Mouse (Mus musculus) heart, adult 2 months (tissue): ENCODE results near the gene Lrrc32. TPM values are rescaled to one million over a fixed set of nuclear protein-coding genes. Genes with fewer than 3 reads are reported as not detected.
A peak's percentile ranks its signal among the peaks of the same experiment; 100 is the strongest.

Experiments used
- DNase-seq, 2 experiments: peaks; one replicate each; pipeline ENCODE4 v3.0.0; 2021
- H3K27ac ChIP-seq: fragments of 200-600 bp; 2 replicates; pipeline ENCODE4 v1.8.1; 2022
- H3K27me3 ChIP-seq: fragments of 200-500 bp; 2 replicates; pipeline ENCODE4 v1.6.1; 2012; ENCODE audit warnings: mild to moderate bottlenecking, low read length, inconsistent platforms, mixed read lengths; ENCODE audit not compliant: control insufficient read depth, insufficient read depth
- H3K36me3 ChIP-seq: fragments of 200-500 bp; 2 replicates; pipeline ENCODE4 v1.6.1; 2012; ENCODE audit warnings: low read length, inconsistent platforms; ENCODE audit not compliant: control insufficient read depth, insufficient read depth
- H3K4me1 ChIP-seq: fragments of 200-500 bp; 2 replicates; pipeline ENCODE4 v1.6.1; 2011; ENCODE audit warnings: low read length; ENCODE audit not compliant: control insufficient read depth, insufficient read depth
- H3K4me3 ChIP-seq: fragments of 200-600 bp; 2 replicates; pipeline ENCODE4 v1.8.1; 2022
- H3K79me2 ChIP-seq: fragments of 200-500 bp; replicated peaks from 2 replicates; pipeline ENCODE4 v1.6.1; 2012; ENCODE audit warnings: mild to moderate bottlenecking, inconsistent platforms, low read length, moderate library complexity, mixed read lengths; ENCODE audit not compliant: control insufficient read depth, insufficient read depth
- H3K9ac ChIP-seq: fragments of 200-500 bp; 2 replicates; pipeline ENCODE4 v1.6.1; 2012; ENCODE audit warnings: low read depth, mild to moderate bottlenecking, control low read depth, inconsistent platforms, low read length, mixed read lengths
- CTCF ChIP-seq: fragments of 200-600 bp; IDR thresholded peaks from 2 replicates; pipeline ENCODE4 v1.8.1; 2022; ENCODE audit warnings: antibody characterized with exemption, mild to moderate bottlenecking, moderate library complexity
- EP300 ChIP-seq: fragments of 200-500 bp; IDR thresholded peaks from 2 replicates; pipeline ENCODE4 v1.6.1; 2011; ENCODE audit warnings: low read depth, low read length, control low read depth; ENCODE audit not compliant: insufficient read depth
- POLR2A ChIP-seq: fragments of 200-500 bp; IDR thresholded peaks from 2 replicates; pipeline ENCODE4 v1.6.1; 2011; ENCODE audit warnings: mild to moderate bottlenecking, low read depth, low read length, control low read depth; ENCODE audit not compliant: insufficient read depth
- WGBS: fragments of 180-500 bp; shearing (Covaris S2); methylation state at CpG from one replicate; pipeline ENCODE4 v1.1.7; 2018; 5-methylcytosine and 5-hydroxymethylcytosine counted together
- intact Hi-C: fragments of 180-260 bp; cut with DNase I; formaldehyde crosslinking; loops from one replicate; pipeline ENCODE4 v1.15.1; 2025
- polyA plus RNA-seq: library from polyadenylated mRNA; depleted of rRNA; stranded (reverse); fragments of >200 nt; gene quantifications from 2 replicates; pipeline ENCODE4 v1.2.3, GENCODE M21; 2012
- total RNA-seq, 2 experiments: library from RNA; stranded (reverse); gene quantifications; 2 replicates each; pipeline ENCODE4 v1.2.3; 2021

Lrrc32 gene
- total and polyA plus RNA-seq, 3 experiments: 13.6 to 14.5 (median 13.7) TPM

DNA sequence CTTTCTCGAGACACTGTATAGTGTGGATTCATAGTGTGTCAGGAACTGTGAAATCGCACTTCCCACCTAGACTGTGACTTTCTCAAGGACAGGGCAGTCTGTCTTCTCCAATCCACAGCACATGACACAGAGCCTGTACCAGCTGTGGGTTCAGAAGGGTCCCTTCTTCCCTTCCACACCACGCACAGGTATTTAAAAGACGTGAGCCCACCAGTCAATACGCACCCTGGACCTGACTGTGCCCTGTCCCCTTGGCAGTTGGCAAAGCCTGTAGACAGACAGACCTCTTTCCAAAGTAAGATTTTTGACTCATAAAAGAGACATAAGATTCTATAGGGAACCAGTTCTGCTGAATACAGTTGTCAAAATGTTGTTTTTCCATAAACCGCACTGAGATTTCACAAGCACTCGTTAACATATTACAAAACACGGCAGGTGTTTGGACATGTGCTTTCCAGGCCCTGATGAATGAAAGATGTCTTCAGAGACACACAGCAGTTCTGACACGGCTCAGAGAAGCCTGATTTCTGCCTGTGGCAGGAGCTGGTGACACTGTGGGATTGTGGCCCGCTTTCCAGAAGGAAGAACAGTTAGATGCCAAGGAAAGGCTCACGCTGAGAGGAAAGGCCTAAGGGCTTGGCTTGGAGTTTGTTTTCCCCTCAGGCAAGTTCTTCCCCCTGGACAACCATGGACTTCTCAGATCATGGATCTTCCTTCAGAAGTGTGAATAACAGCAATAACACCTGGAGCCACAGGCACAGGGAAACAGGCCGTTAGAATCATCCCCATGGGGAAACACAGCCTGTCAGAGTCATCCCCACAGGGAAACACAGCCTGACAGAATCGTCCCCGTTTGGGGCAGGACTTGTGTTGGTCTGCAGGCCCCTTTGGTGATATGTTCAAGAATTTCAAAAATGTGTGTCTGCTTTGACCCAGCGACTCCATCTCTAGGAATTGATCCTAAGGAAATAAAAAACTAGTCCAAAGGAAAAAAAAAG lies 22.2 kb downstream of the Lrrc32 start:
- Histone ChIP-seq H3K4me1 (peaks cover 4% of the 10 kb centered on the region), H3K36me3 (no peaks in the 10 kb centered on the region), H3K27ac (no peak overlapping the region; the same call in 1 of the 2 replicates), H3K79me2 (no peaks in the 10 kb centered on the region), H3K27me3 (no peaks in the 10 kb centered on the region), H3K4me3 (no peak overlapping the region), H3K9ac (no peak overlapping the region)
- intact Hi-C loops: no loop called here
- 66% methylated on average over 15 of the region's 15 CpGs for WGBS
- TF ChIP-seq POLR2A: no peak
- no peak for TF ChIP-seq EP300
- TF ChIP-seq CTCF: no peak
- no peak for DNase-seq

GRCm38 (mm10) chr7:98513251-98513650 lies 24.2 kb downstream of the Lrrc32 start:
- DNase-seq: no peak
- H3K27ac ChIP-seq: no peak overlapping the region
- 80% methylated on average over 3 of the region's 3 CpGs for WGBS
- intact Hi-C loops: no loop called here
- no peak overlapping the region for H3K4me3 ChIP-seq
- H3K27me3 ChIP-seq: no peaks in the 10 kb centered on the region
- H3K79me2 ChIP-seq: no peaks in the 10 kb centered on the region
- H3K36me3 ChIP-seq: no peaks in the 10 kb centered on the region
- no peak overlapping the region for H3K9ac ChIP-seq
- no peak for TF ChIP-seq EP300
- TF ChIP-seq CTCF: no peak
- peaks cover 4% of the 10 kb centered on the region for H3K4me1 ChIP-seq

GRCm38 (mm10) chr7:98522576-98522975 lies 33.5 kb downstream of the Lrrc32 start:
- Histone ChIP-seq H3K79me2 (no peaks in the 10 kb centered on the region), H3K9ac (no peak overlapping the region), H3K36me3 (no peaks in the 10 kb centered on the region), H3K27me3 (no peaks in the 10 kb centered on the region), H3K4me3 (no peak overlapping the region), H3K27ac (peak overlapping the region; percentile 74), H3K4me1 (peaks cover 23% of the 10 kb centered on the region)
- WGBS: 45% methylated on average over 5 of the region's 5 CpGs
- intact Hi-C loops: loop anchor here (2.0 to 5.0 kb wide), 3 partner anchors 20 to 40 kb away; no protein-coding TSS in a partner anchor
- peak; percentile 68 to 79 for DNase-seq
- TF ChIP-seq EP300 (0 out of 2 replicates have a peak, but pooled peaks have one; percentile 5), POLR2A (no peak)

GRCm38 (mm10) chr7:98523070-98523812 lies 34.2 kb downstream of the Lrrc32 start:
- DNase-seq: peak; percentile 78 to 85
- Histone ChIP-seq H3K4me1 (peaks cover 23% of the 10 kb centered on the region), H3K79me2 (no peaks in the 10 kb centered on the region), H3K36me3 (no peaks in the 10 kb centered on the region), H3K27me3 (no peaks in the 10 kb centered on the region), H3K4me3 (no peak overlapping the region), H3K9ac (no peak overlapping the region), H3K27ac (peak overlapping the region; percentile 74)
- intact Hi-C loops: loop anchor here (2.0 to 5.0 kb wide), 3 partner anchors 20 to 41 kb away; no protein-coding TSS in a partner anchor
- WGBS: 55% methylated on average over 8 of the region's 8 CpGs
- TF ChIP-seq POLR2A (no peak), EP300 (no peak), CTCF (no peak; the same call in 1 of the 2 replicates)

DNA sequence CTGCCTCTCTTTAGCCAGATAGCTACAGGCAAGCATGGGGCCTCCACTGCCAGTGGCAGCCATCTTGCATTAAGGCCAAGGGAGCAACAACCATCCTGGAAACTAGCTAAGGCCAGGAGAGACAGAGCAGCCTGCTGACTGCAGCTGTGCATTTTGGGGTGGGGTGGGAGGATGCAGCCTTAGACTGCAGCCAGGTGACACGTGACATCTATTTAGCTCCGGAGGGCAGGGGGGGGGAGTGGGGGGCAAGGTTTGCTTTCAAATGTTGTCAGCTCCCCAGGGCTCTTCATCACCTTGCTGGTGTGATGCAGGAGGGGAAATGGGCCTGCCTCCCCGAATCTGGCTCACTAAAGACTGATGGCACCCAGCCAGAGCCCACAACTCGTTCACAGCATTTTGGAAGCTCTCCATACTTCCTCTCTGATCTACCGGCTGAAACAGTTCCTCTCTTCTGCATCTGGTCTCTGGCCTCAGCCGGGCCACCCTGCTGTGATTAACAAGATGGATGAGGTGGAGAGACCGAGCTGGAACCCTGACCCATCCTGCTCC lies 34.8 kb downstream of the Lrrc32 start:
- no peaks in the 10 kb centered on the region for H3K27me3 ChIP-seq
- DNase-seq: peak; percentile 69 to 76
- H3K79me2 ChIP-seq: no peaks in the 10 kb centered on the region
- H3K4me1 ChIP-seq: peaks cover 23% of the 10 kb centered on the region
- peak overlapping the region; percentile 74 for H3K27ac ChIP-seq
- no peaks in the 10 kb centered on the region for H3K36me3 ChIP-seq
- no peak overlapping the region for H3K4me3 ChIP-seq
- 6% methylated on average over 7 of the region's 7 CpGs for WGBS
- H3K9ac ChIP-seq: peak overlapping the region; percentile 22; the same call in 1 of the 2 replicates
- no peak for TF ChIP-seq POLR2A
- no peak for TF ChIP-seq CTCF
- TF ChIP-seq EP300: no peak
- intact Hi-C loops: loop anchor here (2.0 to 5.0 kb wide), 4 partner anchors 19 to 42 kb away; no protein-coding TSS in a partner anchor
